Mouse (Mus musculus) brown adipose tissue, adult 24 weeks (tissue): ENCODE results near the gene 1700018F24Rik. TPM values are rescaled to one million over a fixed set of nuclear protein-coding genes. Genes with fewer than 3 reads are reported as not detected.
"Not testable (repeated sequence)": the region's sequence is repeated elsewhere in the genome, so short reads cannot be mapped to it uniquely, and the experiment has no call there.

Source experiments
- H3K27ac ChIP-seq: fragments of 200-500 bp; replicated peaks from 2 replicates; pipeline ENCODE4 v1.5.1; 2012; ENCODE audit warnings: low read depth, mild to moderate bottlenecking, low read length
- H3K4me1 ChIP-seq: fragments of 200-500 bp; 2 replicates; pipeline ENCODE4 v1.6.1; 2012; ENCODE audit warnings: low read length, mixed read lengths; ENCODE audit not compliant: control insufficient read depth, insufficient read depth, insufficient read length
- H3K4me3 ChIP-seq: fragments of 200-500 bp; 2 replicates; pipeline ENCODE4 v1.5.1; 2012; ENCODE audit warnings: low read depth, mild to moderate bottlenecking, low read length, moderate library complexity; ENCODE audit not compliant: insufficient read depth
- polyA plus RNA-seq: library from polyadenylated mRNA; stranded (reverse); fragments of >200 nt; gene quantifications from 2 replicates; pipeline ENCODE4 v1.2.4, GENCODE M21; 2012; ENCODE audit not compliant: missing spikeins, insufficient read depth, insufficient read length

The 1700018F24Rik gene
- not detected in 2 replicates for polyA plus RNA-seq

GRCm38 (mm10) chr5:145042690-145043089, at the start of gene 1700018F24Rik:
Gene 1700018F24Rik (plus strand): TSS chr5:145042990.
- H3K4me3 ChIP-seq, H3K27ac ChIP-seq: not testable (repeated sequence)

GRCm38 (mm10) chr5:144998491-144998890, 44.3 kb upstream of the 1700018F24Rik start:
- Histone ChIP-seq H3K27ac (no peak overlapping the region), H3K4me1 (no peaks in the 10 kb centered on the region), H3K4me3 (no peak overlapping the region)

More at GRCm38 (mm10) chr5:145042690-145043089, at the start of gene 1700018F24Rik:
- not testable (repeated sequence) for H3K4me1 ChIP-seq

GRCm38 (mm10) chr5:145003362-145003761, 39.4 kb upstream of the 1700018F24Rik start:
- no peak overlapping the region for H3K4me3 ChIP-seq
- no peaks in the 10 kb centered on the region for H3K4me1 ChIP-seq
- no peak overlapping the region for H3K27ac ChIP-seq

GRCm38 (mm10) chr5:145004495-145004894, 38.3 kb upstream of the 1700018F24Rik start:
- Histone ChIP-seq H3K4me1 (no peaks in the 10 kb centered on the region), H3K27ac (no peak overlapping the region), H3K4me3 (no peak overlapping the region)

GRCm38 (mm10) chr5:145005596-145005995, 37.2 kb upstream of the 1700018F24Rik start:
- Histone ChIP-seq H3K27ac (no peak overlapping the region), H3K4me1 (no peaks in the 10 kb centered on the region), H3K4me3 (no peak overlapping the region)

- Histone ChIP-seq H3K4me1 (no peaks in the 10 kb centered on the region), H3K27ac (no peak overlapping the region), H3K4me3 (no peak overlapping the region)
Measured at GRCm38 (mm10) chr5:145008878-145009659, 33.7 kb upstream of the 1700018F24Rik start.

- H3K27ac ChIP-seq: no peak overlapping the region
- no peak overlapping the region for H3K4me3 ChIP-seq
- no peaks in the 10 kb centered on the region for H3K4me1 ChIP-seq
Measured at GRCm38 (mm10) chr5:145014278-145014677, 28.5 kb upstream of the 1700018F24Rik start.

- not testable (repeated sequence) for H3K4me3 ChIP-seq, H3K4me1 ChIP-seq, H3K27ac ChIP-seq
Measured at GRCm38 (mm10) chr5:145016761-145017160, 26.0 kb upstream of the 1700018F24Rik start.

- H3K27ac ChIP-seq: peak overlapping the region; percentile 64
- H3K4me1 ChIP-seq, H3K4me3 ChIP-seq: not testable (repeated sequence)
Measured at GRCm38 (mm10) chr5:145020254-145020653, 22.5 kb upstream of the 1700018F24Rik start.

GRCm38 (mm10) chr5:145020712-145021111, 22.1 kb upstream of the 1700018F24Rik start:
- not testable (repeated sequence) for H3K4me3 ChIP-seq, H3K4me1 ChIP-seq

GRCm38 (mm10) chr5:145030476-145030875, 12.3 kb upstream of the 1700018F24Rik start:
- H3K27ac ChIP-seq, H3K4me3 ChIP-seq, H3K4me1 ChIP-seq: not testable (repeated sequence)

More at GRCm38 (mm10) chr5:145020712-145021111, 22.1 kb upstream of the 1700018F24Rik start:
- not testable (repeated sequence) for H3K27ac ChIP-seq

- not testable (repeated sequence) for H3K27ac ChIP-seq, H3K4me3 ChIP-seq, H3K4me1 ChIP-seq
Measured at GRCm38 (mm10) chr5:145032391-145032790, 10.4 kb upstream of the 1700018F24Rik start, which contains the start of gene Gm4871. Gene Gm4871 (minus strand): TSS chr5:145032754.

GRCm38 (mm10) chr5:145041628-145042027, 1.2 kb upstream of the 1700018F24Rik start:
- Histone ChIP-seq H3K4me3 (no peak overlapping the region), H3K4me1 (no peaks in the 10 kb centered on the region; the same call in 1 of the 2 replicates), H3K27ac (no peak overlapping the region)

- not testable (repeated sequence) for H3K4me1 ChIP-seq, H3K27ac ChIP-seq, H3K4me3 ChIP-seq
Measured at GRCm38 (mm10) chr5:145054187-145054586, 11.4 kb downstream of the 1700018F24Rik start.

GRCm38 (mm10) chr5:145057907-145058306, 15.1 kb downstream of the 1700018F24Rik start:
- Histone ChIP-seq H3K4me1 (no peaks in the 10 kb centered on the region), H3K4me3 (no peak overlapping the region), H3K27ac (no peak overlapping the region)

- no peak overlapping the region for H3K4me3 ChIP-seq
- H3K4me1 ChIP-seq: no peaks in the 10 kb centered on the region
- H3K27ac ChIP-seq: no peak overlapping the region
Measured at GRCm38 (mm10) chr5:145058722-145059121, 15.9 kb downstream of the 1700018F24Rik start.
